Mouse (Mus musculus) olfactory bulb, adult 2 months (tissue): Measurements from ENCODE around the gene Fthl17f.
"Not testable (repeated sequence)": the region's sequence is repeated elsewhere in the genome, so short reads cannot be mapped to it uniquely, and the experiment has no call there.

Source experiments
- CTCF ChIP-seq: fragments of 200-500 bp; IDR thresholded peaks from 2 replicates; pipeline ENCODE4 v1.5.1; 2012; ENCODE audit warnings: low read depth, mild to moderate bottlenecking, low read length, moderate library complexity; ENCODE audit not compliant: insufficient read depth
- POLR2A ChIP-seq: fragments of 200-500 bp; IDR thresholded peaks from 2 replicates; pipeline ENCODE4 v1.6.1; 2012; ENCODE audit warnings: mild to moderate bottlenecking, low read depth, low read length, moderate library complexity; ENCODE audit not compliant: insufficient read depth

DNA sequence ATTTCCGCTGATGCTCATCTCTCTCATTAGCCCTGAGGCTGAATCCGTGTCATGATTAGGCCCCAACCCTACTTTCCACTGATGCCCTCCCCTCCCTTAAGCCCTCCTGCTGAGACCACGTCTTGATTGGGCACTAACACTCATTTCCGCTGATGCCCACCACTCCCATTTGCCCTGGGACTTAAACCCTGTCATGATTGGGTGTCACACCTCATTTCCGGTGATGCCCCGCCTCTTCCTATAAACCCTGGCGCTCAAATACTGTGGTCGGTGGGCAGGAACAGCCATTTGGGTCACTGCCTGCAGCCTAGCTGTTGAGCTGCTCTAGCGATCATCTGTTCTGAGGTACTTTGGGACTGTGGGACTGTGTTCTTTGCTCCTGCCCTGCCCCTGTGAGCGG, 29.6 kb upstream of the Fthl17f start, which contains the start of gene Fthl17e:
- TF ChIP-seq CTCF, POLR2A: not testable (repeated sequence)
